Mouse (Mus musculus): Measurements from ENCODE around the gene Cpsf3. TPM values are rescaled to one million over a fixed set of nuclear protein-coding genes. Genes with fewer than 3 reads are reported as not detected.

Cpsf3 gene
- total RNA-seq, 2 experiments from 2014 or later, result 68.0 to 130 TPM

- ATAC-seq (ENCODE audit: poor library complexity, severe bottlenecking), result no peak
These were observed 45.9 kb downstream of the Cpsf3 start for GRCm38 (mm10) chr12:21330961-21331576.

GRCm38 (mm10) chr12:21331711-21332110, 46.5 kb downstream of the Cpsf3 start:
- ATAC-seq (ENCODE audit: poor library complexity, severe bottlenecking), result no peak

- ATAC-seq (ENCODE audit: poor library complexity, severe bottlenecking), result no peak
These were observed 47.8 kb downstream of the Cpsf3 start for GRCm38 (mm10) chr12:21333021-21333420.

GRCm38 (mm10) chr12:21333766-21334165, 48.6 kb downstream of the Cpsf3 start:
- no peak for ATAC-seq (ENCODE audit: poor library complexity, severe bottlenecking)

- peak; percentile 98 for ATAC-seq (ENCODE audit: poor library complexity, severe bottlenecking)
These were observed 50.7 kb downstream of the Cpsf3 start for GRCm38 (mm10) chr12:21335869-21336268.

- ATAC-seq (ENCODE audit: poor library complexity, severe bottlenecking), result no peak
These were observed 52.0 kb downstream of the Cpsf3 start for GRCm38 (mm10) chr12:21337171-21337570.

- ATAC-seq (ENCODE audit: poor library complexity, severe bottlenecking), result no peak
These were observed 55.5 kb downstream of the Cpsf3 start for GRCm38 (mm10) chr12:21340674-21341073.

- no peak for ATAC-seq (ENCODE audit: poor library complexity, severe bottlenecking)
These were observed 61.8 kb downstream of the Cpsf3 start for GRCm38 (mm10) chr12:21346972-21347371.

- ATAC-seq (ENCODE audit: poor library complexity, severe bottlenecking), result no peak
These were observed 65.1 kb downstream of the Cpsf3 start for GRCm38 (mm10) chr12:21350113-21350876.

GRCm38 (mm10) chr12:21353681-21354080, 68.5 kb downstream of the Cpsf3 start:
- ATAC-seq (ENCODE audit: poor library complexity, severe bottlenecking), result no peak

- no peak for ATAC-seq (ENCODE audit: poor library complexity, severe bottlenecking)
These were observed 77.5 kb downstream of the Cpsf3 start for GRCm38 (mm10) chr12:21362686-21363085.

- no peak for ATAC-seq (ENCODE audit: poor library complexity, severe bottlenecking)
These were observed 78.0 kb downstream of the Cpsf3 start for GRCm38 (mm10) chr12:21363195-21363594.

Other genes starting within 250 kb of the Cpsf3 start
- 47.5 and 50.9 TPM in 2 replicates for gene Itgb1bp1, start 893 bp downstream of the Cpsf3 start, total RNA-seq (2015)
- gene Itgb1bp1, start 893 bp downstream of the Cpsf3 start, total RNA-seq (2017), result 28.6 and 35.0 TPM in 2 replicates
- gene Iah1, start 31.0 kb downstream of the Cpsf3 start, total RNA-seq (2015), result 44.1 and 46.5 TPM in 2 replicates
- gene Iah1, start 31.0 kb downstream of the Cpsf3 start, total RNA-seq (2017), result 34.7 and 41.9 TPM in 2 replicates
- gene Adam17, start 88.2 kb downstream of the Cpsf3 start, total RNA-seq (2015), result 43.5 and 46.9 TPM in 2 replicates
- 73.9 and 77.0 TPM in 2 replicates for gene Adam17, start 88.2 kb downstream of the Cpsf3 start, total RNA-seq (2017)
- gene Ywhaq, start 132.2 kb downstream of the Cpsf3 start, total RNA-seq (2015), result 265 and 275 TPM in 2 replicates
- gene Ywhaq, start 132.2 kb downstream of the Cpsf3 start, total RNA-seq (2017), result 136 and 156 TPM in 2 replicates

Data from megakaryocyte, adult 5-6 weeks (primary cell).